Mouse (Mus musculus): ENCODE measurements around the gene Shisal1. TPM values are rescaled to one million over a fixed set of nuclear protein-coding genes. Genes with fewer than 3 reads are reported as not detected.

Shisal1 gene
- polyA plus RNA-seq, 1 experiment from 2014 or later = 1.3 TPM

GRCm38 (mm10) chr15:84453091-84453490, 6.2 kb upstream of the Shisal1 start:
- peaks cover 7% of the 10 kb centered on the region; the same call in 1 of the 2 replicates for H3K9me3 ChIP-seq
- peaks cover 41% of the 10 kb centered on the region for H3K27me3 ChIP-seq
- WGBS = 93% methylated on average over 2 of the region's 2 CpGs
- no peaks in the 10 kb centered on the region for H3K36me3 ChIP-seq
- H3K4me3 ChIP-seq (replicated peaks) = no peak overlapping the region
- peaks cover 13% of the 10 kb centered on the region for H3K4me1 ChIP-seq (replicated peaks)
- ATAC-seq (ENCODE audit: insufficient number of reproducible peaks, insufficient read depth, low FRiP score, low TSS enrichment, low read depth) = no peak
- H3K27ac ChIP-seq = no peak overlapping the region
- no peak overlapping the region for H3K4me2 ChIP-seq
- no peak overlapping the region for H3K9ac ChIP-seq (replicated peaks)

DNA sequence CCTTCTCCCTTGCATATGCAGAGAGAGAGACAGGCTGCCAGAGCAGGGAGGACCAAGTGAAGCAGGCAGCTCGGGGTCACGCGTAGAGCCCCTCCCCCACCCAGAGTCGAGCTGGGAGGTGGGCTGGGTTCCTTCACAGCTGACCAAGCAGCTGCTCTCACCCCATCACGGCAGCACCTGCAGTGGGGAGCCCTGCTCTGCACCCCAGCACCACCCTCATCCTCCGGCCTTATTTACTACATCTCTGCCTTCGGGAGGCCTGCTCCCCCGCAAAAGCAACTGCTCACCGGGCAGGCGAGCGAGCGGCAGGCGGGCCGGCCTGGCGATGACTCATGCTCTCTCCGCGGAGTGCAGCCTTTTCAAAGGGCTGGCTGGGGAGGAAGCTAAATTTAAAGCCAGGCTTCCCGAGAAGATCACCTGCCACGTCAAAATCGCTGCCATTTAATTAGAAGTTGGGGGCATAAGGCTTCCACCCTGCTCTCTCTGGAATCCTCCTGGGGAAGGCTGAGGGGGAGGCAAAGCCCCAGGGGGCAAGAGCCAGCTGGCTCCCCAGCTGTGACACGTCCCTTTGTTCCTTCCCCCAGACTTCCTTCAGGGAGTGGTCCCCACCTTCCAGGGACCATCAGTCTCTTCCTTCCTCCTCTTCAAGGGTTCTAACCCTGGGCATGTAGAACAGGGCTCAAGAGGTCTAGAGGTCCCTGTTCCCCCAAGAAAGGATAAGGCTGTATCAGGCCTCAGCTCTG, 3.7 kb upstream of the Shisal1 start:
- no peaks in the 10 kb centered on the region for H3K36me3 ChIP-seq
- H3K4me2 ChIP-seq = peak overlapping the region; percentile 54
- H3K4me1 ChIP-seq (replicated peaks) = peaks cover 26% of the 10 kb centered on the region
- under 1% methylated on average over 21 of the region's 21 CpGs for WGBS
- H3K27ac ChIP-seq = no peak overlapping the region
- peaks cover 66% of the 10 kb centered on the region for H3K27me3 ChIP-seq
- ATAC-seq (ENCODE audit: insufficient number of reproducible peaks, insufficient read depth, low FRiP score, low TSS enrichment, low read depth) = no peak
- 0 out of 2 replicates have a peak overlapping the region, but pooled peaks have one; percentile 34 for H3K9ac ChIP-seq (replicated peaks)
- H3K4me3 ChIP-seq (replicated peaks) = peak overlapping the region; percentile 23
- H3K9me3 ChIP-seq = no peaks in the 10 kb centered on the region

GRCm38 (mm10) chr15:84445812-84446716, 833 bp downstream of the Shisal1 start:
- no peaks in the 10 kb centered on the region for H3K9me3 ChIP-seq
- under 1% methylated on average over 89 of the region's 99 CpGs for WGBS
- H3K9ac ChIP-seq (replicated peaks) = peak overlapping the region; percentile 65
- H3K4me3 ChIP-seq (replicated peaks) = peak overlapping the region; percentile 59
- no peak for ATAC-seq (ENCODE audit: insufficient number of reproducible peaks, insufficient read depth, low FRiP score, low TSS enrichment, low read depth)
- no peak overlapping the region for H3K27ac ChIP-seq
- H3K27me3 ChIP-seq = peaks cover 92% of the 10 kb centered on the region
- no peaks in the 10 kb centered on the region for H3K36me3 ChIP-seq
- H3K4me2 ChIP-seq = peak overlapping the region; percentile 99
- peaks cover 51% of the 10 kb centered on the region for H3K4me1 ChIP-seq (replicated peaks)

DNA sequence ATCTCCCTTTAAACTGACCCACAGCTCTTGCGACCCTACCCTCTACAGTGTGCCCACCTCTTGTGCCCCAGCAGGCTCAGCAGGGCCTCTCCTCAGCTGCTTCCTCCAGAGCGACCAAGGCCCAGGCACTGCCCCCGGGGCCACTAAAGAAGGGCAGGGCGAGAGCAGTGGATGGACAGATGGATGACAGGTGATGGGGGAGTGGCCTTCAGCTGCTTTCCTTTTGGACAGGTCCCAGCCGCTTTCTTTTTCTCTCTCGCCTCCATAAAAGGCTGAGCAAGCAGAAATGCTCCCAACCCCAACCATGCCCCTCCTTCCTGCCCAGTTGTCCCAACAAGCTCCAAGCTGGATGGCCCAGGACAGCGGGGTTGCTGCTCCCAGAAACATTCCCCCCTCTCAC, 2.7 kb downstream of the Shisal1 start:
- peaks cover 43% of the 10 kb centered on the region for H3K4me1 ChIP-seq (replicated peaks)
- H3K27ac ChIP-seq = no peak overlapping the region
- no peak overlapping the region for H3K4me2 ChIP-seq
- H3K9me3 ChIP-seq = no peaks in the 10 kb centered on the region
- no peak for ATAC-seq (ENCODE audit: insufficient number of reproducible peaks, insufficient read depth, low FRiP score, low TSS enrichment, low read depth)
- 29% methylated on average over 7 of the region's 7 CpGs for WGBS
- no peak overlapping the region for H3K9ac ChIP-seq (replicated peaks)
- no peak overlapping the region for H3K4me3 ChIP-seq (replicated peaks)
- no peaks in the 10 kb centered on the region for H3K36me3 ChIP-seq
- H3K27me3 ChIP-seq = peaks cover 95% of the 10 kb centered on the region

- Histone ChIP-seq H3K27me3 (peaks cover 91% of the 10 kb centered on the region), H3K4me3 (replicated peaks) (no peak overlapping the region), H3K9ac (replicated peaks) (no peak overlapping the region), H3K36me3 (no peaks in the 10 kb centered on the region), H3K4me1 (replicated peaks) (peaks cover 43% of the 10 kb centered on the region), H3K4me2 (no peak overlapping the region), H3K9me3 (no peaks in the 10 kb centered on the region), H3K27ac (no peak overlapping the region)
- 68% methylated on average over 10 of the region's 10 CpGs for whole genome bisulfite sequencing
- ATAC-seq (ENCODE audit: insufficient number of reproducible peaks, insufficient read depth, low FRiP score, low TSS enrichment, low read depth) = no peak
Observed at GRCm38 (mm10) chr15:84443631-84444030, 3.3 kb downstream of the Shisal1 start.

- WGBS = 33% methylated on average over 14 of the region's 14 CpGs
- H3K27ac ChIP-seq = no peak overlapping the region; the same call in 1 of the 2 replicates
- H3K4me1 ChIP-seq (replicated peaks) = peaks cover 42% of the 10 kb centered on the region
- H3K9me3 ChIP-seq = no peaks in the 10 kb centered on the region
- ATAC-seq (ENCODE audit: insufficient number of reproducible peaks, insufficient read depth, low FRiP score, low TSS enrichment, low read depth) = no peak
- H3K4me2 ChIP-seq = no peak overlapping the region
- no peak overlapping the region for H3K4me3 ChIP-seq (replicated peaks)
- H3K36me3 ChIP-seq = no peaks in the 10 kb centered on the region
- H3K27me3 ChIP-seq = peaks cover 72% of the 10 kb centered on the region
- H3K9ac ChIP-seq (replicated peaks) = no peak overlapping the region
Observed at GRCm38 (mm10) chr15:84441682-84442315, 5.1 kb downstream of the Shisal1 start.

DNA sequence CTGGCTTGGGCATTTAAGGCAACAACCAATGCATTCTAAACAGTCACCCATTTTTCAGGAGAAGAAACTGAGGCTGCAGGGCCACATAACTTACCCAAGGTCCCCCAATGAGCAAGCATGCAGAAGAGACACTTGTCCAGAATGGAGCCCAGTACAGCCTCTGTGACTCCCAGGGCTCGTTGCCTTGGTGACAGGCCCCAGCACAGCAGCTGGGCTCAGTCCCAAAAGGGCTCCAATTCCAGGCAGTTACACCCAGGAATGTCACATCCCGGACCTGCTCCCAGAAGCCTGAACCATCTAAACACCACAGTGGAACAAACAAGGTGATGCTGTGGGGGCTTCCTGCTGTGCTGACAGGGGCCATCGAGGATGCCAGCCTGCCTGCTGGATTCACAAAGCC, 6.1 kb downstream of the Shisal1 start:
- Histone ChIP-seq H3K4me3 (replicated peaks) (no peak overlapping the region), H3K9me3 (no peaks in the 10 kb centered on the region), H3K4me1 (replicated peaks) (peaks cover 33% of the 10 kb centered on the region), H3K9ac (replicated peaks) (no peak overlapping the region), H3K27ac (no peak overlapping the region), H3K4me2 (no peak overlapping the region), H3K36me3 (no peaks in the 10 kb centered on the region), H3K27me3 (peaks cover 63% of the 10 kb centered on the region)
- WGBS = 35% methylated on average over 3 of the region's 3 CpGs
- no peak for ATAC-seq (ENCODE audit: insufficient number of reproducible peaks, insufficient read depth, low FRiP score, low TSS enrichment, low read depth)

DNA sequence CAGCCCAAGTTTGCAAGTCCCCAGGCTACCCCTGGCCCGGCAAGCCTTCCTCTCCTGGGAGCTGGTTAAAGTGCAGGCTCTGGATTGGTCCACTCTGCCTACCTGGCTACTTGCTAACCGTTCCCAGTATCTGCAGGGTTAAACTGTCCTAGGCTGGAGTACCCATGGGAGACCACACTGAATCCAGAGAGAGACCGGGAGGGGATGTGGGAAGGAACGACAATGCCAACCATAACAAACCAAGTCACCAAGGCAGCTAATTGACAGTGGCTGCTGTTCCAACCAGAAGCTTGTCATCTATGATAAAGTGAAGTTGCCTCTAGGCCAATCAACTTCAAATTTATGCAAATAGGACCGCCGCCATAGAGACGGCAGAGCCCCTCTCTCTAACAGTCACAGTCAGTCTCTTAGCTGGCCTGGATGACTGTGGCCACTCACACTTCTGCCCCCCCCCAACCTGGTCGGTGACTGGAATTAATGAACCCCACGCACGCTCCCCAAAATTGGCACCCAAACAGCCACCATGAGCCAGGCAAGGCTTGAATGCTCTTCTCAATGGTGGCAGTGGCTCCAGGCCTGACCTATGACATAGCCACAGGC, 13.2 kb downstream of the Shisal1 start:
- Histone ChIP-seq H3K36me3 (no peaks in the 10 kb centered on the region), H3K4me1 (replicated peaks) (no peaks in the 10 kb centered on the region), H3K27me3 (peaks cover 3% of the 10 kb centered on the region; the same call in 1 of the 2 replicates), H3K4me3 (replicated peaks) (no peak overlapping the region), H3K9ac (replicated peaks) (no peak overlapping the region), H3K27ac (no peak overlapping the region), H3K9me3 (no peaks in the 10 kb centered on the region), H3K4me2 (no peak overlapping the region)
- ATAC-seq (ENCODE audit: insufficient number of reproducible peaks, insufficient read depth, low FRiP score, low TSS enrichment, low read depth) = no peak
- WGBS = 83% methylated on average over 10 of the region's 10 CpGs

- ATAC-seq (ENCODE audit: insufficient number of reproducible peaks, insufficient read depth, low FRiP score, low TSS enrichment, low read depth) = no peak
- Histone ChIP-seq H3K4me3 (replicated peaks) (no peak overlapping the region), H3K4me1 (replicated peaks) (no peaks in the 10 kb centered on the region), H3K9ac (replicated peaks) (no peak overlapping the region), H3K36me3 (no peaks in the 10 kb centered on the region), H3K27ac (no peak overlapping the region), H3K9me3 (no peaks in the 10 kb centered on the region), H3K27me3 (peaks cover 10% of the 10 kb centered on the region; the same call in 1 of the 2 replicates), H3K4me2 (no peak overlapping the region)
- WGBS = 78% methylated on average over 5 of the region's 5 CpGs
Observed at GRCm38 (mm10) chr15:84430482-84430881, 16.4 kb downstream of the Shisal1 start.

DNA sequence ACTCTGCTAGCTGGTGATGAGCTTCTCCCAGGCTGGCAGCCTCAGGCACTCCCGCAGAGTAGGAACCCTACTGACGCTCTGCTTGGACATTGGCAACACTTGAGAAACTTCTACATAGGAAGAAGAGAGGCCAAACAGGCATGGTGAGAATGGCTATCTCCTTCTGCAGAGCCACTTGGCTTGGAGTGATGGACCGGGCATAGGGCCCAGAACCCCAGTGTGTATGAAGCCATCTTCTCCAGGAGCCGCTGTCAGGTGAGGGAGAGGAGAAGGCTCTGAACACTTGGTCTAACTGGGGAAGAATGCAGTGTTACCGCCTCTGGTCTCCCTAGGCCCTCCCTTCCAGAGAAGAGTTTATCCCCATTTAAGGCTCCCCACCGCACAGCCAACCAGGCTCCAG, 19.3 kb downstream of the Shisal1 start:
- Histone ChIP-seq H3K9me3 (no peaks in the 10 kb centered on the region), H3K27ac (no peak overlapping the region), H3K4me2 (no peak overlapping the region), H3K36me3 (no peaks in the 10 kb centered on the region), H3K4me1 (replicated peaks) (no peaks in the 10 kb centered on the region), H3K27me3 (peaks cover 10% of the 10 kb centered on the region; the same call in 1 of the 2 replicates), H3K4me3 (replicated peaks) (no peak overlapping the region), H3K9ac (replicated peaks) (no peak overlapping the region)
- WGBS = 90% methylated on average over 6 of the region's 6 CpGs
- ATAC-seq (ENCODE audit: insufficient number of reproducible peaks, insufficient read depth, low FRiP score, low TSS enrichment, low read depth) = no peak
